Mouse (Mus musculus): ENCODE data around the gene Strap. TPM values are rescaled to one million over a fixed set of nuclear protein-coding genes. Genes with fewer than 3 reads are reported as not detected.

Gene Strap
- polyA plus RNA-seq, 1 experiment from 2014 or later: 139 TPM

- H3K9ac ChIP-seq: peak overlapping the region; percentile 76
- H3K4me3 ChIP-seq (replicated peaks): peak overlapping the region; percentile 72
- no peaks in the 10 kb centered on the region for H3K9me3 ChIP-seq
- 0 out of 2 replicates have a peak overlapping the region, but pooled peaks have one; percentile 73 for H3K27ac ChIP-seq
- H3K4me2 ChIP-seq: peak overlapping the region; percentile 67
- H3K36me3 ChIP-seq: peaks cover 11% of the 10 kb centered on the region; the same call in 1 of the 2 replicates
- WGBS: 9% methylated on average over 17 of the region's 17 CpGs
- H3K4me1 ChIP-seq: peaks cover 8% of the 10 kb centered on the region
- no peaks in the 10 kb centered on the region for H3K27me3 ChIP-seq (replicated peaks)
- no peak for ATAC-seq (ENCODE audit: insufficient read depth, low FRiP score, low read depth)
Observed at GRCm38 (mm10) chr6:137735671-137736238, 877 bp downstream of the Strap start.

GRCm38 (mm10) chr6:137740972-137741371, 6.1 kb downstream of the Strap start:
- 86% methylated on average over 2 of the region's 2 CpGs for WGBS
- Histone ChIP-seq H3K27me3 (replicated peaks) (no peaks in the 10 kb centered on the region), H3K9ac (no peak overlapping the region), H3K36me3 (peaks cover 41% of the 10 kb centered on the region; the same call in 1 of the 2 replicates), H3K4me1 (peaks cover 6% of the 10 kb centered on the region), H3K9me3 (no peaks in the 10 kb centered on the region), H3K27ac (no peak overlapping the region), H3K4me3 (replicated peaks) (no peak overlapping the region), H3K4me2 (no peak overlapping the region)
- no peak for ATAC-seq (ENCODE audit: insufficient read depth, low FRiP score, low read depth)

GRCm38 (mm10) chr6:137744700-137745099, 9.8 kb downstream of the Strap start:
- peaks cover 51% of the 10 kb centered on the region; the same call in 1 of the 2 replicates for H3K36me3 ChIP-seq
- H3K4me3 ChIP-seq (replicated peaks): no peak overlapping the region
- ATAC-seq (ENCODE audit: insufficient read depth, low FRiP score, low read depth): no peak
- H3K9ac ChIP-seq: no peak overlapping the region
- no peak overlapping the region for H3K4me2 ChIP-seq
- no peak overlapping the region for H3K27ac ChIP-seq
- no peaks in the 10 kb centered on the region for H3K4me1 ChIP-seq
- H3K27me3 ChIP-seq (replicated peaks): no peaks in the 10 kb centered on the region
- no peaks in the 10 kb centered on the region for H3K9me3 ChIP-seq
- WGBS: 69% methylated on average over 4 of the region's 4 CpGs

- no peak for ATAC-seq (ENCODE audit: insufficient read depth, low FRiP score, low read depth)
- no peak overlapping the region for H3K4me2 ChIP-seq
- 67% methylated on average over 5 of the region's 5 CpGs for WGBS
- no peak overlapping the region for H3K27ac ChIP-seq
- no peaks in the 10 kb centered on the region for H3K4me1 ChIP-seq
- H3K4me3 ChIP-seq (replicated peaks): no peak overlapping the region
- H3K36me3 ChIP-seq: peaks cover 37% of the 10 kb centered on the region; the same call in 1 of the 2 replicates
- H3K9ac ChIP-seq: no peak overlapping the region
- no peaks in the 10 kb centered on the region for H3K9me3 ChIP-seq
- H3K27me3 ChIP-seq (replicated peaks): no peaks in the 10 kb centered on the region
Observed at GRCm38 (mm10) chr6:137747174-137747928, 12.5 kb downstream of the Strap start.

- Histone ChIP-seq H3K36me3 (0 out of 2 replicates have a peak, but pooled peaks cover 18% of the 10 kb centered on the region), H3K4me1 (0 out of 2 replicates have a peak, but pooled peaks cover 4% of the 10 kb centered on the region), H3K9ac (no peak overlapping the region), H3K27ac (no peak overlapping the region), H3K4me3 (replicated peaks) (no peak overlapping the region), H3K27me3 (replicated peaks) (no peaks in the 10 kb centered on the region), H3K4me2 (no peak overlapping the region), H3K9me3 (no peaks in the 10 kb centered on the region)
- 85% methylated on average over 10 of the region's 10 CpGs for WGBS
- no peak for ATAC-seq (ENCODE audit: insufficient read depth, low FRiP score, low read depth)
Observed at GRCm38 (mm10) chr6:137751551-137752274, 16.8 kb downstream of the Strap start.

- no peak for ATAC-seq (ENCODE audit: insufficient read depth, low FRiP score, low read depth)
- H3K27me3 ChIP-seq (replicated peaks): no peaks in the 10 kb centered on the region
- H3K9me3 ChIP-seq: no peaks in the 10 kb centered on the region
- H3K9ac ChIP-seq: no peak overlapping the region
- 0 out of 2 replicates have a peak, but pooled peaks cover 18% of the 10 kb centered on the region for H3K36me3 ChIP-seq
- no peak overlapping the region for H3K4me3 ChIP-seq (replicated peaks)
- no peak overlapping the region for H3K4me2 ChIP-seq
- 0 out of 2 replicates have a peak, but pooled peaks cover 4% of the 10 kb centered on the region for H3K4me1 ChIP-seq
- 86% methylated on average over 4 of the region's 4 CpGs for WGBS
- H3K27ac ChIP-seq: no peak overlapping the region
Observed at GRCm38 (mm10) chr6:137752275-137752655, 17.4 kb downstream of the Strap start.

- 13% methylated on average over 26 of the region's 26 CpGs for WGBS
Observed at GRCm38 (mm10) chr6:137754056-137754856, 19.4 kb downstream of the Strap start, which contains the start of gene Dera. TSS of gene Dera (plus strand) at chr6:137754546.

GRCm38 (mm10) chr6:137754857-137755232, 20.0 kb downstream of the Strap start:
- WGBS: 3% methylated on average over 8 of the region's 8 CpGs
- no peaks in the 10 kb centered on the region for H3K27me3 ChIP-seq (replicated peaks)
- no peak for ATAC-seq (ENCODE audit: insufficient read depth, low FRiP score, low read depth)
- H3K9me3 ChIP-seq: no peaks in the 10 kb centered on the region
- 0 out of 2 replicates have a peak, but pooled peaks cover 8% of the 10 kb centered on the region for H3K4me1 ChIP-seq
- H3K36me3 ChIP-seq: 0 out of 2 replicates have a peak, but pooled peaks cover 5% of the 10 kb centered on the region
- peak overlapping the region; percentile 75 for H3K4me3 ChIP-seq (replicated peaks)
- H3K9ac ChIP-seq: no peak overlapping the region; the same call in 1 of the 2 replicates
- H3K27ac ChIP-seq: no peak overlapping the region
- peak overlapping the region; percentile 66 for H3K4me2 ChIP-seq

More at GRCm38 (mm10) chr6:137754056-137754856, 19.4 kb downstream of the Strap start, which contains the start of gene Dera:
- Histone ChIP-seq H3K27ac (peak within 1 kb of the TSS; percentile 60; the same call in 1 of the 2 replicates), H3K36me3 (0 out of 2 replicates have a peak, but pooled peaks cover 10% of the 10 kb centered on the region), H3K4me2 (peak within 1 kb of the TSS; percentile 66), H3K9me3 (no peaks in the 10 kb centered on the region), H3K27me3 (replicated peaks) (no peaks in the 10 kb centered on the region), H3K4me1 (0 out of 2 replicates have a peak, but pooled peaks cover 4% of the 10 kb centered on the region), H3K9ac (peak within 1 kb of the TSS; percentile 35; the same call in 1 of the 2 replicates), H3K4me3 (replicated peaks) (peak within 1 kb of the TSS; percentile 75)
- ATAC-seq (ENCODE audit: insufficient read depth, low FRiP score, low read depth): peak; percentile 94

- 0 out of 2 replicates have a peak, but pooled peaks cover 10% of the 10 kb centered on the region for H3K4me1 ChIP-seq
- 71% methylated on average over 5 of the region's 5 CpGs for WGBS
- ATAC-seq (ENCODE audit: insufficient read depth, low FRiP score, low read depth): no peak
- no peak overlapping the region for H3K4me2 ChIP-seq
- no peaks in the 10 kb centered on the region for H3K27me3 ChIP-seq (replicated peaks)
- no peak overlapping the region for H3K4me3 ChIP-seq (replicated peaks)
- H3K9ac ChIP-seq: no peak overlapping the region
- H3K36me3 ChIP-seq: no peaks in the 10 kb centered on the region
- no peak overlapping the region for H3K27ac ChIP-seq
- no peaks in the 10 kb centered on the region for H3K9me3 ChIP-seq
Observed at GRCm38 (mm10) chr6:137756310-137756709, 21.4 kb downstream of the Strap start.

- Histone ChIP-seq H3K9ac (no peak overlapping the region), H3K4me3 (replicated peaks) (no peak overlapping the region), H3K27me3 (replicated peaks) (no peaks in the 10 kb centered on the region), H3K9me3 (no peaks in the 10 kb centered on the region), H3K36me3 (no peaks in the 10 kb centered on the region), H3K4me1 (0 out of 2 replicates have a peak, but pooled peaks cover 10% of the 10 kb centered on the region), H3K4me2 (no peak overlapping the region), H3K27ac (no peak overlapping the region)
- 94% methylated on average over 1 of the region's 1 CpGs for WGBS
- ATAC-seq (ENCODE audit: insufficient read depth, low FRiP score, low read depth): no peak
Observed at GRCm38 (mm10) chr6:137757891-137758290, 23.0 kb downstream of the Strap start.

- H3K27ac ChIP-seq: no peak overlapping the region
- no peaks in the 10 kb centered on the region for H3K36me3 ChIP-seq
- 0 out of 2 replicates have a peak, but pooled peaks cover 10% of the 10 kb centered on the region for H3K4me1 ChIP-seq
- ATAC-seq (ENCODE audit: insufficient read depth, low FRiP score, low read depth): peak; percentile 45; the same call in 1 of the 2 replicates
- H3K9me3 ChIP-seq: no peaks in the 10 kb centered on the region
- no peak overlapping the region for H3K4me2 ChIP-seq
- WGBS: 37% methylated on average over 8 of the region's 8 CpGs
- H3K4me3 ChIP-seq (replicated peaks): no peak overlapping the region
- H3K27me3 ChIP-seq (replicated peaks): no peaks in the 10 kb centered on the region
- H3K9ac ChIP-seq: no peak overlapping the region
Observed at GRCm38 (mm10) chr6:137759681-137760080, 24.8 kb downstream of the Strap start.
